Mouse (Mus musculus): Measurements from ENCODE around the gene Ezr.
"Not testable (repeated sequence)": the region's sequence is repeated elsewhere in the genome, so short reads cannot be mapped to it uniquely, and the experiment has no call there.

- TF ChIP-seq POLR2A (IDR thresholded peaks at IDR 0.05; ENCODE audit: borderline replicate concordance, extremely low read depth, low read depth, low read length); CTCF (IDR thresholded peaks at IDR 0.05; ENCODE audit: insufficient read depth, low read length): not testable (repeated sequence)
Measured at GRCm38 (mm10) chr17:6707422-6707821, 75.2 kb downstream of the Ezr start.

Data from lung, adult 2 months (tissue).